Mouse (Mus musculus): ENCODE measurements at regions not wholly inside any gene's neighbourhood (a gene's known extent, or its start where the extent isn't known, plus 50 kb on each side); places are given as distances from the start of the nearest gene placed in this dataset.
"Not testable (repeated sequence)": the region's sequence is repeated elsewhere in the genome, so short reads cannot be mapped to it uniquely, and the experiment has no call there.

- H3K27ac ChIP-seq (ENCODE audit: insufficient read depth, low read depth), result no peak overlapping the region
- dilution Hi-C loops (cut with MboI; ENCODE audit: extremely low pct_ligation_motif_present, extremely low pct_unique_long_range_greater_than_20kb, low sequenced_read_pairs) (no loop called here), in situ Hi-C loops (cut with MboI; ENCODE audit: low pct_ligation_motif_present, low pct_unique_long_range_greater_than_20kb, low sequenced_read_pairs) (no loop called here)
- H3K4me1 ChIP-seq (ENCODE audit: control insufficient read depth in 1 of 2, insufficient read depth in 2 of 2), result peaks cover 0 to 3% of the 10 kb centered on the region in 2 experiments; a peak in 1 of 4 replicates
- TF ChIP-seq ETS1 (conservative IDR thresholded peaks at IDR 0.05; ENCODE audit: low read depth, low read length) (0 out of 2 replicates have a peak, but pooled peaks have one; percentile 17), MAFK (IDR thresholded peaks at IDR 0.05; ENCODE audit: insufficient replicate concordance, low read length) (no peak)
- H3K4me2 ChIP-seq (ENCODE audit: insufficient read depth, low read depth, poor library complexity, severe bottlenecking), result no peak overlapping the region
- DNase-seq (ENCODE audit: extremely low read depth), result peak; percentile 41
- H3K36me3 ChIP-seq (replicated peaks in 1 of 2; ENCODE audit: control insufficient read depth in 1 of 2, insufficient read depth in 1 of 2, low read length in 1 of 2), result no peaks in the 10 kb centered on the region
- no peaks in the 10 kb centered on the region for H3K27me3 ChIP-seq (replicated peaks)
- no peak overlapping the region for H3K4me3 ChIP-seq (replicated peaks in 1 of 3; ENCODE audit: low read depth in 2 of 3, low read length in 2 of 3, poor library complexity in 1 of 3)
- H3K79me2 ChIP-seq (replicated peaks; ENCODE audit: control insufficient read depth, extremely low read depth, insufficient read depth, poor library complexity, severe bottlenecking), result no peaks in the 10 kb centered on the region
- H3K9me3 ChIP-seq (replicated peaks; ENCODE audit: low read length), result peaks cover 9% of the 10 kb centered on the region
- H3K9ac ChIP-seq (ENCODE audit: insufficient read depth, low read depth), result no peak overlapping the region
Measured at GRCm38 (mm10) chr1:18030226-18030625, 115.5 kb downstream of the Crisp4 start.

GRCm38 (mm10) chr1:18012941-18013340, 132.8 kb downstream of the Crisp4 start:
- dilution Hi-C loops (cut with MboI; ENCODE audit: extremely low pct_ligation_motif_present, extremely low pct_unique_long_range_greater_than_20kb, low sequenced_read_pairs); in situ Hi-C loops (cut with MboI; ENCODE audit: low pct_ligation_motif_present, low pct_unique_long_range_greater_than_20kb, low sequenced_read_pairs); H3K36me3 ChIP-seq (replicated peaks in 1 of 2; ENCODE audit: control insufficient read depth in 1 of 2, insufficient read depth in 1 of 2, low read length in 1 of 2); H3K4me2 ChIP-seq (ENCODE audit: insufficient read depth, low read depth, poor library complexity, severe bottlenecking); H3K27ac ChIP-seq (ENCODE audit: insufficient read depth, low read depth); H3K4me3 ChIP-seq (replicated peaks in 1 of 3; ENCODE audit: low read depth in 2 of 3, low read length in 2 of 3, poor library complexity in 1 of 3); H3K79me2 ChIP-seq (replicated peaks; ENCODE audit: control insufficient read depth, extremely low read depth, insufficient read depth, poor library complexity, severe bottlenecking); H3K9ac ChIP-seq (ENCODE audit: insufficient read depth, low read depth); H3K9me3 ChIP-seq (replicated peaks; ENCODE audit: low read length); H3K4me1 ChIP-seq (ENCODE audit: control insufficient read depth in 1 of 2, insufficient read depth in 2 of 2); H3K27me3 ChIP-seq (replicated peaks): not testable (repeated sequence)
- peak; percentile 9 for TF ChIP-seq RAD21 (IDR thresholded peaks at IDR 0.05; ENCODE audit: low read depth, low read length)
- peak in 1 of 2 experiments; percentile 44; a peak in 2 of 4 replicates for TF ChIP-seq CTCF (conservative IDR thresholded peaks at IDR 0.05 in 1 of 2, IDR thresholded peaks at IDR 0.05 in 1 of 2; ENCODE audit: low read depth in 2 of 2, low read length in 2 of 2)
- DNase-seq (ENCODE audit: extremely low read depth), result peak; percentile 17

DNA sequence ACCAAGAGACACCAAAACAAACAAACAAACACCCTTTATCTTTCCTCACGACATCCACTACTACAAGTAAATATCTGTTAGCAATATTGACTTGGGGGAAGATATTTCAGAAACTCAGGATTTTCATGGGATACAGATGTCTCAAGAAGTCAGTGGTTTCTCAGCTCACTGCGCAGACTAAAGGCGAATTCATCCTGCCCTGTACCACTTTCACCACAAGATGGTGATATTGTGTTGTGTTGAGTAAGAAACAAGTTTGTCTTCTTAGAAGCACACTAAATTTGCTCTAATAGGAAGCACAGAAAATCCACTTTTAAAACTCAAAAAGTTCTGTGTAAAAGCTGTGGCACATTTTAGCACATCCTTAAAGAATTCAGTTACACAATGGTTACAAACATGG, 165.1 kb downstream of the Crisp4 start:
- DNase-seq (ENCODE audit: extremely low read depth), result peak; percentile 29
- no peaks in the 10 kb centered on the region for H3K4me1 ChIP-seq (ENCODE audit: control insufficient read depth in 1 of 2, insufficient read depth in 2 of 2)
- H3K36me3 ChIP-seq (replicated peaks in 1 of 2; ENCODE audit: control insufficient read depth in 1 of 2, insufficient read depth in 1 of 2, low read length in 1 of 2), result no peaks in the 10 kb centered on the region
- H3K9me3 ChIP-seq (replicated peaks; ENCODE audit: low read length), result no peaks in the 10 kb centered on the region
- no peak overlapping the region for H3K27ac ChIP-seq (ENCODE audit: insufficient read depth, low read depth)
- dilution Hi-C loops (cut with MboI; ENCODE audit: extremely low pct_ligation_motif_present, extremely low pct_unique_long_range_greater_than_20kb, low sequenced_read_pairs), result no loop called here
- no peak overlapping the region for H3K9ac ChIP-seq (ENCODE audit: insufficient read depth, low read depth)
- in situ Hi-C loops (cut with MboI; ENCODE audit: low pct_ligation_motif_present, low pct_unique_long_range_greater_than_20kb, low sequenced_read_pairs), result loop anchor here (25.0 kb wide), 1 partner anchor 132 kb away; no protein-coding TSS in a partner anchor
- no peaks in the 10 kb centered on the region for H3K27me3 ChIP-seq (replicated peaks)
- H3K4me3 ChIP-seq (replicated peaks in 1 of 3; ENCODE audit: low read depth in 2 of 3, low read length in 2 of 3, poor library complexity in 1 of 3), result no peak overlapping the region
- TF ChIP-seq SMC3 (IDR thresholded peaks at IDR 0.05; ENCODE audit: low read depth, low read length) (peak; percentile 26), CTCF (conservative IDR thresholded peaks at IDR 0.05 in 1 of 2, IDR thresholded peaks at IDR 0.05 in 1 of 2; ENCODE audit: low read depth in 2 of 2, low read length in 2 of 2) (peak in 1 of 2 experiments; percentile 51; a peak in 2 of 4 replicates), ZNF384 (IDR thresholded peaks at IDR 0.05; ENCODE audit: low read depth, low read length) (no peak), RAD21 (IDR thresholded peaks at IDR 0.05; ENCODE audit: low read depth, low read length) (peak; percentile 44)
- H3K4me2 ChIP-seq (ENCODE audit: insufficient read depth, low read depth, poor library complexity, severe bottlenecking), result no peak overlapping the region
- no peaks in the 10 kb centered on the region for H3K79me2 ChIP-seq (replicated peaks; ENCODE audit: control insufficient read depth, extremely low read depth, insufficient read depth, poor library complexity, severe bottlenecking)

Measured in CH12.LX (cell line).